Mouse (Mus musculus): Measurements from ENCODE around the gene Grin2d. TPM values are rescaled to one million over a fixed set of nuclear protein-coding genes. Genes with fewer than 3 reads are reported as not detected.

Grin2d gene
- polyA plus RNA-seq, 1 experiment from 2014 or later = 4.2 TPM

- no peaks in the 10 kb centered on the region for H3K27me3 ChIP-seq (replicated peaks)
- peak within 1 kb of the TSS; percentile 92 for H3K4me2 ChIP-seq
- peak within 1 kb of the TSS; percentile 84 for H3K27ac ChIP-seq (replicated peaks)
- peaks cover 15% of the 10 kb centered on the region for H3K4me1 ChIP-seq
- H3K36me3 ChIP-seq = no peaks in the 10 kb centered on the region
- WGBS = under 1% methylated on average over 40 of the region's 40 CpGs
- H3K9me3 ChIP-seq (replicated peaks) = no peaks in the 10 kb centered on the region
- peak; percentile 93 for ATAC-seq (ENCODE audit: low FRiP score)
- peak within 1 kb of the TSS; percentile 56 for H3K4me3 ChIP-seq (replicated peaks)
- peak within 1 kb of the TSS; percentile 64 for H3K9ac ChIP-seq (replicated peaks)
Observed at GRCm38 (mm10) chr7:45896517-45897257, 18.5 kb upstream of the Grin2d start, which contains the start of the genes Syngr4 and Tmem143. Gene Syngr4, minus strand, starts transcription at chr7:45896714. Gene Tmem143, plus strand, starts transcription at chr7:45896941.

- no peak overlapping the region for H3K27ac ChIP-seq (replicated peaks)
- peak; percentile 27 for ATAC-seq (ENCODE audit: low FRiP score)
- 73% methylated on average over 6 of the region's 6 CpGs for WGBS
- no peaks in the 10 kb centered on the region for H3K27me3 ChIP-seq (replicated peaks)
- H3K9me3 ChIP-seq (replicated peaks) = no peaks in the 10 kb centered on the region
- no peak overlapping the region for H3K9ac ChIP-seq (replicated peaks)
- H3K4me2 ChIP-seq = peak overlapping the region; percentile 92
- no peaks in the 10 kb centered on the region for H3K36me3 ChIP-seq
- peaks cover 15% of the 10 kb centered on the region for H3K4me1 ChIP-seq
- H3K4me3 ChIP-seq (replicated peaks) = peak overlapping the region; percentile 56
Observed at GRCm38 (mm10) chr7:45895931-45896516, 17.8 kb upstream of the Grin2d start.

GRCm38 (mm10) chr7:45892651-45893050 is 14.5 kb upstream of the Grin2d start:
- H3K27ac ChIP-seq (replicated peaks) = no peak overlapping the region
- no peak for ATAC-seq (ENCODE audit: low FRiP score)
- no peak overlapping the region for H3K4me3 ChIP-seq (replicated peaks)
- 83% methylated on average over 2 of the region's 2 CpGs for WGBS
- peaks cover 8% of the 10 kb centered on the region for H3K4me1 ChIP-seq
- H3K9me3 ChIP-seq (replicated peaks) = no peaks in the 10 kb centered on the region
- no peak overlapping the region for H3K4me2 ChIP-seq
- no peak overlapping the region for H3K9ac ChIP-seq (replicated peaks)
- H3K36me3 ChIP-seq = no peaks in the 10 kb centered on the region
- no peaks in the 10 kb centered on the region for H3K27me3 ChIP-seq (replicated peaks)

GRCm38 (mm10) chr7:45887246-45887645 is 9.1 kb upstream of the Grin2d start:
- Histone ChIP-seq H3K27me3 (replicated peaks) (no peaks in the 10 kb centered on the region), H3K9me3 (replicated peaks) (no peaks in the 10 kb centered on the region), H3K4me1 (no peaks in the 10 kb centered on the region), H3K36me3 (peaks cover 33% of the 10 kb centered on the region), H3K4me3 (replicated peaks) (no peak overlapping the region), H3K9ac (replicated peaks) (no peak overlapping the region), H3K27ac (replicated peaks) (no peak overlapping the region), H3K4me2 (no peak overlapping the region)
- 37% methylated on average over 3 of the region's 3 CpGs for WGBS
- no peak for ATAC-seq (ENCODE audit: low FRiP score)

GRCm38 (mm10) chr7:45881011-45881410 is 2.8 kb upstream of the Grin2d start:
- no peak for ATAC-seq (ENCODE audit: low FRiP score)
- WGBS = 96% methylated on average over 2 of the region's 2 CpGs
- Histone ChIP-seq H3K27ac (replicated peaks) (no peak overlapping the region), H3K9me3 (replicated peaks) (no peaks in the 10 kb centered on the region), H3K4me1 (no peaks in the 10 kb centered on the region), H3K9ac (replicated peaks) (no peak overlapping the region), H3K4me3 (replicated peaks) (no peak overlapping the region), H3K27me3 (replicated peaks) (no peaks in the 10 kb centered on the region), H3K4me2 (no peak overlapping the region), H3K36me3 (peaks cover 92% of the 10 kb centered on the region)

- Histone ChIP-seq H3K9ac (replicated peaks) (no peak overlapping the region), H3K4me3 (replicated peaks) (no peak overlapping the region), H3K27me3 (replicated peaks) (no peaks in the 10 kb centered on the region), H3K27ac (replicated peaks) (no peak overlapping the region), H3K4me2 (no peak overlapping the region), H3K4me1 (no peaks in the 10 kb centered on the region), H3K36me3 (peaks cover 94% of the 10 kb centered on the region), H3K9me3 (replicated peaks) (no peaks in the 10 kb centered on the region)
- WGBS = 97% methylated on average over 4 of the region's 4 CpGs
- ATAC-seq (ENCODE audit: low FRiP score) = no peak
Observed at GRCm38 (mm10) chr7:45880531-45880930, 2.4 kb upstream of the Grin2d start.

GRCm38 (mm10) chr7:45876895-45877294 is 1.3 kb downstream of the Grin2d start:
- Histone ChIP-seq H3K27me3 (replicated peaks) (no peaks in the 10 kb centered on the region), H3K27ac (replicated peaks) (no peak overlapping the region), H3K36me3 (peaks cover 66% of the 10 kb centered on the region), H3K4me3 (replicated peaks) (no peak overlapping the region), H3K9ac (replicated peaks) (no peak overlapping the region), H3K4me1 (peaks cover 19% of the 10 kb centered on the region), H3K4me2 (no peak overlapping the region), H3K9me3 (replicated peaks) (no peaks in the 10 kb centered on the region)
- WGBS = 97% methylated on average over 7 of the region's 7 CpGs
- no peak for ATAC-seq (ENCODE audit: low FRiP score)

GRCm38 (mm10) chr7:45873061-45873947 is 4.9 kb downstream of the Grin2d start:
- H3K4me1 ChIP-seq = peaks cover 51% of the 10 kb centered on the region
- H3K9ac ChIP-seq (replicated peaks) = peak overlapping the region; percentile 93
- 3% methylated on average over 28 of the region's 28 CpGs for WGBS
- peak overlapping the region; percentile 83 for H3K4me3 ChIP-seq (replicated peaks)
- peak overlapping the region; percentile 87 for H3K27ac ChIP-seq (replicated peaks)
- H3K36me3 ChIP-seq = peaks cover 30% of the 10 kb centered on the region
- H3K9me3 ChIP-seq (replicated peaks) = no peaks in the 10 kb centered on the region
- no peaks in the 10 kb centered on the region; the same call in 1 of the 2 replicates for H3K27me3 ChIP-seq (replicated peaks)
- peak overlapping the region; percentile 80 for H3K4me2 ChIP-seq
- ATAC-seq (ENCODE audit: low FRiP score) = peak; percentile 39; the same call in 1 of the 2 replicates

GRCm38 (mm10) chr7:45872624-45873023 is 5.6 kb downstream of the Grin2d start, which contains the start of gene Kdelr1:
Gene Kdelr1, plus strand, starts transcription at chr7:45872772.
- H3K9me3 ChIP-seq (replicated peaks) = no peaks in the 10 kb centered on the region
- peak within 1 kb of the TSS; percentile 87 for H3K27ac ChIP-seq (replicated peaks)
- H3K4me3 ChIP-seq (replicated peaks) = peak within 1 kb of the TSS; percentile 83
- WGBS = under 1% methylated on average over 18 of the region's 18 CpGs
- H3K4me1 ChIP-seq = peaks cover 58% of the 10 kb centered on the region
- H3K27me3 ChIP-seq (replicated peaks) = no peaks in the 10 kb centered on the region; the same call in 1 of the 2 replicates
- ATAC-seq (ENCODE audit: low FRiP score) = peak; percentile 75
- H3K4me2 ChIP-seq = peak within 1 kb of the TSS; percentile 80
- peak within 1 kb of the TSS; percentile 93 for H3K9ac ChIP-seq (replicated peaks)
- peaks cover 26% of the 10 kb centered on the region for H3K36me3 ChIP-seq

- no peaks in the 10 kb centered on the region; the same call in 1 of the 2 replicates for H3K27me3 ChIP-seq (replicated peaks)
- H3K9me3 ChIP-seq (replicated peaks) = no peaks in the 10 kb centered on the region
- ATAC-seq (ENCODE audit: low FRiP score) = peak; percentile 7; the same call in 1 of the 2 replicates
- H3K9ac ChIP-seq (replicated peaks) = peak overlapping the region; percentile 71
- peak overlapping the region; percentile 72 for H3K4me2 ChIP-seq
- peaks cover 5% of the 10 kb centered on the region for H3K36me3 ChIP-seq
- WGBS = 2% methylated on average over 30 of the region's 30 CpGs
- H3K4me3 ChIP-seq (replicated peaks) = peak overlapping the region; percentile 63
- H3K4me1 ChIP-seq = peaks cover 72% of the 10 kb centered on the region
- peak overlapping the region; percentile 75 for H3K27ac ChIP-seq (replicated peaks)
Observed at GRCm38 (mm10) chr7:45870282-45871058, 7.7 kb downstream of the Grin2d start.

Data from neural tube, embryonic 15.5 days (tissue).